Mouse (Mus musculus): Measurements from ENCODE around the gene Egfem1. TPM values are rescaled to one million over a fixed set of nuclear protein-coding genes. Genes with fewer than 3 reads are reported as not detected.

Gene Egfem1
- polyA plus RNA-seq, 1 experiment from 2014 or later = not detected

DNA sequence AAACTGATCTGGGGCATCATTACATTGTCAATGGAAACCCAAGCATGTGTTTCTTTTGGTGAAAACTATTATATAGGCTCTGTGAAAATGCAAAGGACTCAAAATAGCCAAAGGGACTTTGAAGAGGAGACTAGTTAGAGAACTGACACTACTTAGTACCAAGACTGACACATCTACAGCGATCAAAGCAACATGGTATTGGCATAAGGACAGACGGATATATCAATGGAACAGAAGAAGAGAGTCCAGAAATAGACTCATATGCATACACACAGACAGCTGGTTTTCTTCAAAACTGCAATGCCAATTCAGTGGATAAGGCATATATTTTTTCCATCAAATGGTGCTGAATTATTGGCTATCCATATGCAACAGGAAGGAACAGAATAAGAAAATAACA is 140.6 kb downstream of the Egfem1 start:
- Histone ChIP-seq H3K27ac (ENCODE audit: low read depth, low read length) (no peak overlapping the region), H3K9ac (ENCODE audit: low read depth, low read length) (no peak overlapping the region), H3K4me1 (replicated peaks; ENCODE audit: control insufficient read depth, insufficient read depth, low read length) (no peaks in the 10 kb centered on the region), H3K4me2 (no peak overlapping the region), H3K27me3 (replicated peaks; ENCODE audit: control insufficient read depth, insufficient read depth, low read length) (no peaks in the 10 kb centered on the region), H3K36me3 (ENCODE audit: control insufficient read depth, insufficient read depth, low read length) (no peaks in the 10 kb centered on the region), H3K4me3 (ENCODE audit: low read depth, low read length) (no peak overlapping the region), H3K9me3 (ENCODE audit: control insufficient read depth, low read length) (no peaks in the 10 kb centered on the region)
- ATAC-seq (replicated peaks; ENCODE audit: low FRiP score) = no peak
- DNase-seq (ENCODE audit: low spot score) = no peak
- WGBS = 82% methylated on average over 2 of the region's 2 CpGs

DNA sequence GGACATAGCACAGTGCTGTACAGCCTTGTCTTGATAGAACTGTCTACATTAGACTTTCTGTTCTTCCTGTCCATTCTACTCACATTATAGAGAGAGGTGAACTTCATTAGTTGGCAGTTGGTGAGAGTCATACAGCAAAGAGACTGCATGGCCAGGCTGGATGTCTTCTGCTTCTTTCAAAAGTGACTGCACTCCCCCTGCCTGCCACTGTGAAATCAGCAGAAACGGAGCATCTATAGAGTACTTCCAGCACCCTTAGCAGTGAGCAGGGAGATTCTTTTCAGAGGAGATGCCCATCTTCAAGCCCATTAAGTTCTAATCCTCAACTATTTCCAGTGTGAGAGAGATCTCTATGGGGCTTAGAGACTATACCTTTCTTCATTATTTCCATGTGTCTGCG is 147.9 kb downstream of the Egfem1 start:
- ATAC-seq (replicated peaks; ENCODE audit: low FRiP score) (no peak), DNase-seq (ENCODE audit: low spot score) (no peak)
- H3K4me3 ChIP-seq (ENCODE audit: low read depth, low read length) = no peak overlapping the region
- H3K9ac ChIP-seq (ENCODE audit: low read depth, low read length) = no peak overlapping the region
- H3K4me2 ChIP-seq = no peak overlapping the region
- no peaks in the 10 kb centered on the region for H3K27me3 ChIP-seq (replicated peaks; ENCODE audit: control insufficient read depth, insufficient read depth, low read length)
- no peaks in the 10 kb centered on the region for H3K9me3 ChIP-seq (ENCODE audit: control insufficient read depth, low read length)
- 55% methylated on average over 2 of the region's 2 CpGs for WGBS
- H3K27ac ChIP-seq (ENCODE audit: low read depth, low read length) = no peak overlapping the region
- H3K4me1 ChIP-seq (replicated peaks; ENCODE audit: control insufficient read depth, insufficient read depth, low read length) = no peaks in the 10 kb centered on the region
- H3K36me3 ChIP-seq (ENCODE audit: control insufficient read depth, insufficient read depth, low read length) = no peaks in the 10 kb centered on the region

DNA sequence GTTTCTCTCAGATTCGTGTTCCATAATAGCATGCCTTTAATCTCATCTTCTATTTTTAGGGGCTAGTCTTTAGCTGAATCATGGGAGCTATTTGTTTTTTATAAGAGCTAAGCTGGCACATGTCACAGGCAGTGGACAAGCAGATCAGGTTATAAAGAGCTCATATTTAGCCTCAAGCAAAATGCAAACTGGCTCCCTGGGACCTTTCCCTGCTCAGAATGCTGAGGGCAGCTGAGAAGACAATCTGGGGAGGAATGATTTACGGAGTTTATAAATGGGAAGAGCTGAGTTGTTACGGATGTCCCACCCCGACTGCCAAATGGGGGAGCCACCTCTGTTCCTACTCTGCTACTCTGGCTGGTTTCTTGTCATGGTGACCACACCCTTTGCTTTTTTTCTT is 153.7 kb downstream of the Egfem1 start:
- WGBS = 77% methylated on average over 4 of the region's 4 CpGs
- no peak overlapping the region for H3K4me3 ChIP-seq (ENCODE audit: low read depth, low read length)
- no peaks in the 10 kb centered on the region for H3K4me1 ChIP-seq (replicated peaks; ENCODE audit: control insufficient read depth, insufficient read depth, low read length)
- H3K9me3 ChIP-seq (ENCODE audit: control insufficient read depth, low read length) = no peaks in the 10 kb centered on the region
- no peaks in the 10 kb centered on the region for H3K27me3 ChIP-seq (replicated peaks; ENCODE audit: control insufficient read depth, insufficient read depth, low read length)
- ATAC-seq (replicated peaks; ENCODE audit: low FRiP score) (no peak), DNase-seq (ENCODE audit: low spot score) (no peak)
- H3K9ac ChIP-seq (ENCODE audit: low read depth, low read length) = no peak overlapping the region
- H3K4me2 ChIP-seq = no peak overlapping the region
- H3K36me3 ChIP-seq (ENCODE audit: control insufficient read depth, insufficient read depth, low read length) = no peaks in the 10 kb centered on the region
- H3K27ac ChIP-seq (ENCODE audit: low read depth, low read length) = no peak overlapping the region

DNA sequence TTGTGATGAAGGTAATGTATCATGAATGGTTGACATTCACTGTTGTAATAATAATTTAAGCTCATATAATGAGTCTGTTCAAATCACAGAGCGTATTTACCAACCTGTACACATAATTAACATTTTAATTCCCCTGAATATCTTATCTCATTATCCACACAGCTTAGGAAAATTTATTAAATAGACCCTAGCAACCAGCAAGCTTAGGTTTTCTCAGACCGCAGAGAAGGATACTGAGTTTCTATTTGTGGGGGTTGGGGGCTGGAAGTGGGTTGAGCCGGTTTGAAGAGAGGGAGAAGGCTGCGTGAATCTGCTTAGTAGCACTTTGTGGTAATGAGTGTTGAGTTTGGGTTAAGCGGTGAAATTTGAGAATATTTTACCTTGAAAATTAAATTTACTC is 154.7 kb downstream of the Egfem1 start:
- H3K4me1 ChIP-seq (replicated peaks; ENCODE audit: control insufficient read depth, insufficient read depth, low read length) = no peaks in the 10 kb centered on the region
- DNase-seq (ENCODE audit: low spot score) = no peak
- no peak overlapping the region for H3K27ac ChIP-seq (ENCODE audit: low read depth, low read length)
- no peak for ATAC-seq (replicated peaks; ENCODE audit: low FRiP score)
- H3K9me3 ChIP-seq (ENCODE audit: control insufficient read depth, low read length) = no peaks in the 10 kb centered on the region
- H3K4me3 ChIP-seq (ENCODE audit: low read depth, low read length) = no peak overlapping the region
- no peaks in the 10 kb centered on the region for H3K27me3 ChIP-seq (replicated peaks; ENCODE audit: control insufficient read depth, insufficient read depth, low read length)
- WGBS = 80% methylated on average over 5 of the region's 5 CpGs
- no peaks in the 10 kb centered on the region for H3K36me3 ChIP-seq (ENCODE audit: control insufficient read depth, insufficient read depth, low read length)
- H3K9ac ChIP-seq (ENCODE audit: low read depth, low read length) = no peak overlapping the region
- no peak overlapping the region for H3K4me2 ChIP-seq

DNA sequence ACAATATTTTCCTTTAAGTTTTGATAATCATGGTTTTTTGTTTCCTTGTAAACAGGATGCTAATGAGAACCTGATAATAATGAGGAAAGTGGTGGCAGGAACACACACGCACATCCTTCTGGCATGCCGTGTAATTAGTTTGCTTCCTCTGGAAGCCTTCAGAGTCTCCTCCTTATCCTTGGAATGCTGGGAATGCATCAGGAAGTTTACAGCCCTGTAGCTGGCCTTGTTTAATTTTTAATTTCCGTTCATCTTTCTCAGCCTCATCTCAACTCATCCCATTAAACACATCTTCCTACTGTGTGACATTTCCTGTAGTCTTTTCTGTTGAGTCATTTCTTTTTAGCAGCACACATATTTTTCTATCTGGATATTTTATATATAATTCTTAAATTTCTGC is 161.8 kb downstream of the Egfem1 start:
- DNase-seq (ENCODE audit: low spot score) (no peak), ATAC-seq (replicated peaks; ENCODE audit: low FRiP score) (no peak)
- Histone ChIP-seq H3K4me2 (no peak overlapping the region), H3K9ac (ENCODE audit: low read depth, low read length) (no peak overlapping the region), H3K36me3 (ENCODE audit: control insufficient read depth, insufficient read depth, low read length) (no peaks in the 10 kb centered on the region), H3K4me3 (ENCODE audit: low read depth, low read length) (no peak overlapping the region), H3K9me3 (ENCODE audit: control insufficient read depth, low read length) (no peaks in the 10 kb centered on the region), H3K27ac (ENCODE audit: low read depth, low read length) (no peak overlapping the region), H3K4me1 (replicated peaks; ENCODE audit: control insufficient read depth, insufficient read depth, low read length) (no peaks in the 10 kb centered on the region), H3K27me3 (replicated peaks; ENCODE audit: control insufficient read depth, insufficient read depth, low read length) (no peaks in the 10 kb centered on the region)
- 18% methylated on average over 3 of the region's 3 CpGs for WGBS

DNA sequence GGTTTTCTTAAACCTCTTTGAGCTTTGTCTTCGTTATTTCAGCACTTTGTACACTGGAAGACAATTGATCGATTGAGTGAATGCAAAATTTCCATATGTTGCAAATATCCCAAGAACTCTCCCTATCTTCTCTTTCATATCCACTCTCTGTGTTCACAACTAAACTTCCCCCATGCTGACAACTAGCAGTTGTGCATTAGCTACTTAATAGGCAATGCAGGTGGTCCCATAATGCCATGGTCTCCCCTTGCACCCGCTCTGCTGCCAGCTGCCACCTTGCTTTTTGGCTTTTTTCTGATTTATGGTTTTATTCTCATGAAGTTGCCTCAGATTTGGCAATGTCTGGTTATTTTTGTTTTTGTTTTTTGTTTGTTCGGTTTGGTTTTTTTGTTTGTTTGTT is 209.8 kb downstream of the Egfem1 start:
- no peak for DNase-seq (ENCODE audit: low spot score)
- 79% methylated on average over 4 of the region's 4 CpGs for WGBS
- H3K27ac ChIP-seq (ENCODE audit: low read depth, low read length) = no peak overlapping the region

DNA sequence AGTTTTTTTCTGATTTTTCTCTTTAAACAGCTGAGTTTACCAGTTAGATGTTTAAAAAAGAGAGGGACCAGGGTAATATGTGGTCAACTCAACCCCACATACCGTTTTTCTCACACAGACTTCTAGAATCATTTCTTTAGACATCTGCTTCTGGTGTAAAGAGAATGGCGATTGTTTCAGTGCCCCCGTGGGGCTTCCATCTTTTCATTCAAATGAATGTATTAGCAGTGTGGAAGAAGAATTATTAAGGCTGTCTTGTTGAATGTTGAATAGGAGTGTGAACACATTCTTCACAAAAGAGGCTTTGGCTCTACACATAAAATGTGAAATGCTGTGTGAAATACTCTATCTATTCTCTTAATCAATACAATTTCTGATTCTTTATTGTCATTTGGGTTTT is 210.4 kb downstream of the Egfem1 start:
- ATAC-seq (replicated peaks; ENCODE audit: low FRiP score) = no peak
- WGBS = 82% methylated on average over 3 of the region's 3 CpGs
- no peak overlapping the region for H3K27ac ChIP-seq (ENCODE audit: low read depth, low read length)
- no peaks in the 10 kb centered on the region for H3K9me3 ChIP-seq (ENCODE audit: control insufficient read depth, low read length)
- no peaks in the 10 kb centered on the region for H3K27me3 ChIP-seq (replicated peaks; ENCODE audit: control insufficient read depth, insufficient read depth, low read length)
- no peak overlapping the region for H3K9ac ChIP-seq (ENCODE audit: low read depth, low read length)
- H3K4me2 ChIP-seq = no peak overlapping the region
- no peak for DNase-seq (ENCODE audit: low spot score)
- no peaks in the 10 kb centered on the region for H3K36me3 ChIP-seq (ENCODE audit: control insufficient read depth, insufficient read depth, low read length)
- no peaks in the 10 kb centered on the region for H3K4me1 ChIP-seq (replicated peaks; ENCODE audit: control insufficient read depth, insufficient read depth, low read length)
- H3K4me3 ChIP-seq (ENCODE audit: low read depth, low read length) = no peak overlapping the region

More for the DNA sequence above, 209.8 kb downstream of the Egfem1 start:
- no peak overlapping the region for H3K9ac ChIP-seq (ENCODE audit: low read depth, low read length)
- H3K27me3 ChIP-seq (replicated peaks; ENCODE audit: control insufficient read depth, insufficient read depth, low read length) = no peaks in the 10 kb centered on the region
- no peak overlapping the region for H3K4me2 ChIP-seq
- no peaks in the 10 kb centered on the region for H3K4me1 ChIP-seq (replicated peaks; ENCODE audit: control insufficient read depth, insufficient read depth, low read length)
- no peaks in the 10 kb centered on the region for H3K9me3 ChIP-seq (ENCODE audit: control insufficient read depth, low read length)
- no peaks in the 10 kb centered on the region for H3K36me3 ChIP-seq (ENCODE audit: control insufficient read depth, insufficient read depth, low read length)
- no peak overlapping the region for H3K4me3 ChIP-seq (ENCODE audit: low read depth, low read length)
- ATAC-seq (replicated peaks; ENCODE audit: low FRiP score) = no peak

DNA sequence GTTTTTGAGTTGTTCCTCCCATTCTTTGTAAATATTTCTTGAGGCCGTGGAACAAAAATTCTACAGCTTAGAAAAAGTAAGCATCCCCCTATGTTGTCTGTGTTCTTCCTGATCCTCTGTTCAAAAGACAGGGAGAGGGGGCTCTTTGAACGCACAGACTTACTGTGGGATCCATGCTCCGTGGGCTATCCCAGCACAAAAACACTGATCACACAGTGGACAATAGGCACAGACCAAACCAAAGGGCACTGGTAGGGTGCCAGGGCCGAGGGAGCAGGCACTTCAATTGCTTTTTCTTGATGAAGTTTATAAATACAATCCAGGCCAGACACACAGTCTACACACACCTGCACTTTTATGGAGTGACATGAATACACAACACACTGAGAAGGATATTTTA is 211.4 kb downstream of the Egfem1 start:
- ATAC-seq (replicated peaks; ENCODE audit: low FRiP score) = no peak
- Histone ChIP-seq H3K36me3 (ENCODE audit: control insufficient read depth, insufficient read depth, low read length) (no peaks in the 10 kb centered on the region), H3K9me3 (ENCODE audit: control insufficient read depth, low read length) (no peaks in the 10 kb centered on the region), H3K4me3 (ENCODE audit: low read depth, low read length) (no peak overlapping the region), H3K27ac (ENCODE audit: low read depth, low read length) (no peak overlapping the region), H3K9ac (ENCODE audit: low read depth, low read length) (no peak overlapping the region), H3K27me3 (replicated peaks; ENCODE audit: control insufficient read depth, insufficient read depth, low read length) (no peaks in the 10 kb centered on the region), H3K4me2 (no peak overlapping the region), H3K4me1 (replicated peaks; ENCODE audit: control insufficient read depth, insufficient read depth, low read length) (no peaks in the 10 kb centered on the region)
- no peak for DNase-seq (ENCODE audit: low spot score)
- 79% methylated on average over 4 of the region's 4 CpGs for WGBS

DNA sequence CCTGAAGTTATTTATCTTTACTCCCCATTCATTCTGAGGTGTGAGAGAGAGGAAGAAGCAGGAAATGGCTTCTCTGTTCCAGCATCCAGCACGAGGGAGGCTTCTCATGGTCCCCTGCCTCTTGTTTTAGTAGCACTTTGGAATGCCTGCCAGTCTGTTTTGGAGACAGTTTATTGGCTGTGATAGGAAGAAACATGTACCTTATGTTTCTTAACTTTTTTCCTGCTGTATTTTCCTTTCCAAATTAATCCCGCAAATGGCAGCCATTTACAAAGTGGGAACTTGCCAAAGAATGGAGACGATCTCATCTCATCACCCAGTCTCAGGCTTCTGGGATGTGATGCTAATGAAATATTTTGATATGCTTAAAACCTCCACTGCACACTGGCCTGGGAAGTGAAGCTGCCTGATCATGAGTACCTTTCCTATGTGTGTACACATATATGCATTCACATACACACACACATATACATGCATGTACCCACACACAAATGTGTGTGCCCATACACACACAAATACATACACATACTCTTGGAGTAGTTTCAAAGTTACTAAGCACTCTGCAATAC is 260.5 kb downstream of the Egfem1 start:
- Histone ChIP-seq H3K36me3 (ENCODE audit: control insufficient read depth, insufficient read depth, low read length) (no peaks in the 10 kb centered on the region), H3K9me3 (ENCODE audit: control insufficient read depth, low read length) (no peaks in the 10 kb centered on the region), H3K4me1 (replicated peaks; ENCODE audit: control insufficient read depth, insufficient read depth, low read length) (no peaks in the 10 kb centered on the region), H3K9ac (ENCODE audit: low read depth, low read length) (no peak overlapping the region), H3K27ac (ENCODE audit: low read depth, low read length) (no peak overlapping the region), H3K27me3 (replicated peaks; ENCODE audit: control insufficient read depth, insufficient read depth, low read length) (no peaks in the 10 kb centered on the region), H3K4me2 (no peak overlapping the region), H3K4me3 (ENCODE audit: low read depth, low read length) (no peak overlapping the region)
- ATAC-seq (replicated peaks; ENCODE audit: low FRiP score) = no peak
- WGBS = 58% methylated on average over 3 of the region's 3 CpGs
- no peak for DNase-seq (ENCODE audit: low spot score)

All from liver, embryonic 11.5 days (tissue).